Mouse (Mus musculus) embryonic facial prominence, embryonic 12.5 days (tissue): ENCODE results near the gene Fem1b. TPM values are rescaled to one million over a fixed set of nuclear protein-coding genes. Genes with fewer than 3 reads are reported as not detected.
"Not testable (repeated sequence)": the region's sequence is repeated elsewhere in the genome, so short reads cannot be mapped to it uniquely, and the experiment has no call there.

ENCODE experiments used
- ATAC-seq: fragments of 200-750 bp; cut with Nextera tagmentation; 2 replicates; pipeline ENCODE4 v1.8.0; 2017; ENCODE audit not compliant: insufficient number of reproducible peaks, insufficient read depth, low FRiP score, low TSS enrichment
- H3K27ac ChIP-seq: fragments of 300-500 bp; sonication (generic); 2 replicates; pipeline ENCODE4 v1.5.1; 2016; ENCODE audit warnings: mild to moderate bottlenecking
- H3K27me3 ChIP-seq: fragments of 300-500 bp; sonication (generic); 2 replicates; pipeline ENCODE4 v1.6.1; 2016; ENCODE audit warnings: mild to moderate bottlenecking, moderate library complexity
- H3K36me3 ChIP-seq: fragments of 300-500 bp; sonication (generic); 2 replicates; pipeline ENCODE4 v1.6.1; 2016; ENCODE audit warnings: mild to moderate bottlenecking
- H3K4me1 ChIP-seq: fragments of 300-500 bp; sonication (generic); 2 replicates; pipeline ENCODE4 v1.6.1; 2016
- H3K4me2 ChIP-seq: fragments of 300-500 bp; sonication (generic); replicated peaks from 2 replicates; pipeline ENCODE4 v1.6.1; 2016; ENCODE audit warnings: mild to moderate bottlenecking, moderate library complexity
- H3K4me3 ChIP-seq: fragments of 300-500 bp; sonication (generic); 2 replicates; pipeline ENCODE4 v1.5.1; 2016; ENCODE audit warnings: mild to moderate bottlenecking
- H3K9ac ChIP-seq: fragments of 300-500 bp; sonication (generic); 2 replicates; pipeline ENCODE4 v1.6.1; 2016; ENCODE audit warnings: mild to moderate bottlenecking, moderate library complexity
- H3K9me3 ChIP-seq: fragments of 300-500 bp; sonication (generic); 2 replicates; pipeline ENCODE4 v1.6.1; 2016; ENCODE audit warnings: mild to moderate bottlenecking, moderate library complexity
- WGBS: fragments of 180-500 bp; shearing (Covaris S2); methylation state at CpG from one replicate; pipeline ENCODE4 v1.1.7; 2016; 5-methylcytosine and 5-hydroxymethylcytosine counted together
- polyA plus RNA-seq: library from polyadenylated mRNA; unstranded; fragments of >200 nt; fragmentation: Nextera tagmentation; extraction: Ambion mirVana; gene quantifications from 2 replicates; pipeline ENCODE4 v1.2.1, GENCODE M21; 2016

Gene Fem1b
- polyA plus RNA-seq, result 28.4 and 30.6 TPM in 2 replicates

GRCm38 (mm10) chr9:62811516-62812121, at the start of gene Fem1b:
Gene Fem1b (minus strand): TSS chr9:62811934.
- no peaks in the 10 kb centered on the region for H3K9me3 ChIP-seq
- peak within 1 kb of the TSS; percentile 94 for H3K4me2 ChIP-seq
- H3K4me1 ChIP-seq, result peaks cover 16% of the 10 kb centered on the region
- peak within 1 kb of the TSS; percentile 96 for H3K27ac ChIP-seq
- peak within 1 kb of the TSS; percentile 99 for H3K4me3 ChIP-seq
- H3K36me3 ChIP-seq, result no peaks in the 10 kb centered on the region
- H3K27me3 ChIP-seq, result no peaks in the 10 kb centered on the region
- WGBS, result under 1% methylated on average over 63 of the region's 68 CpGs
- peak; percentile 91 for ATAC-seq
- peak within 1 kb of the TSS; percentile 95 for H3K9ac ChIP-seq

DNA sequence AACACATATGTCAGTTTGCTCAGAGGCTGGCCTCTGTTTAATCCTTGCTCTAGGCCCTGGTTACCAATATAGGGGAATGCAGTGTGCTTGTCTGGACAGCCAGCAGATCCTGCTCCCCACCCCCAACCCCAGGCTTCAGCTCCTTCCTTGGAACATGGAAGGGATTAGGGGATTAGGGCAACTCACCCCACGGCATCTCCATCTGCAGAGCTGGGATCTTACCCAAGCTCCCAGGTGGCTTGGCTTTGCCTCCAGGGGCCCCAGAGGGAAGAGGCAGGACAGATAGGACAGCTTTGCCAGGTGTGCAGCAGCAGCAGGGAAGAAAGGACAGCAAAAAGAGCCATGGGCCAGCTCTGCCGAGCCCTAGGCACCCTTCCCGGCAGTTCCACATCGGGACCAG, 49.1 kb upstream of the Fem1b start:
- Histone ChIP-seq H3K4me2 (no peak overlapping the region), H3K27ac (no peak overlapping the region), H3K9me3 (no peaks in the 10 kb centered on the region), H3K36me3 (no peaks in the 10 kb centered on the region), H3K9ac (no peak overlapping the region), H3K27me3 (no peaks in the 10 kb centered on the region), H3K4me1 (peaks cover 22% of the 10 kb centered on the region), H3K4me3 (no peak overlapping the region)
- ATAC-seq, result no peak
- 48% methylated on average over 4 of the region's 4 CpGs for WGBS

GRCm38 (mm10) chr9:62860102-62860501, 48.4 kb upstream of the Fem1b start:
- not testable (repeated sequence) for H3K9me3 ChIP-seq, H3K36me3 ChIP-seq, H3K4me2 ChIP-seq, ATAC-seq, H3K27ac ChIP-seq, H3K27me3 ChIP-seq, H3K9ac ChIP-seq, H3K4me3 ChIP-seq
- WGBS, result 59% methylated on average over 7 of the region's 7 CpGs
- H3K4me1 ChIP-seq, result peaks cover 22% of the 10 kb centered on the region

- 40% methylated on average over 8 of the region's 8 CpGs for WGBS
- Histone ChIP-seq H3K36me3 (no peaks in the 10 kb centered on the region), H3K9me3 (no peaks in the 10 kb centered on the region), H3K4me1 (peaks cover 28% of the 10 kb centered on the region), H3K4me3 (no peak overlapping the region), H3K9ac (no peak overlapping the region), H3K27me3 (no peaks in the 10 kb centered on the region), H3K4me2 (peak overlapping the region; percentile 30), H3K27ac (peak overlapping the region; percentile 71; the same call in 1 of the 2 replicates)
- no peak for ATAC-seq
These were observed 46.7 kb upstream of the Fem1b start for GRCm38 (mm10) chr9:62858266-62859019.

DNA sequence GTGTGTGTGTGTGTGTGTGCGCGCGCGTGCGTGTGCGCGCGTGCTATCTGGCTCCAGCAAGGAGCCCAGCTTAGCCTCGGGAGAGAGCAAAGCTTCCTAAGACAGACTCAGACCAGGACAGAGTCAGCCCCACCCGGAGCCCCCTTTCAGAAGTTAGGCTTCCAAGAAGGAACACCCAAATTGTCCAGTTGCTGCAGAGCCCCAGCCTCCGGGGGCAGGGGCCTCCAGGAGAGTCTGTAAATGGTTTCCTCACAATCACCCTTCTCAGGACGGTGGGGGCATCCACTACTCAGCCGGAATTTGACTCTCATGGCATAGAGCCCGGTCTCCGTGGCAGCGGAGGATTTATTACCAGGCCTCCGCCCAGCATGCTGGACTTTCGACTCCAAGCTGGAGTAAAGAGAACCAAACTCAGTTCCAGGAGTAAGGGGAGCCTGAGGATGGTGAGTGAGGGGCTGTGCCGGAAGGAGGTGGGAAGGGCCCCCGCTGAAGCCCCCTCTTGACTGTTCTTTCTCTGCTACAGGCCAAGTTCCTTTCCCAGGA, 46.1 kb upstream of the Fem1b start, which contains the start of gene Calml4:
TSS of gene Calml4 (plus strand) at position 362 of the 543 bp plus-strand sequence.
- ATAC-seq, result 0 out of 2 replicates have a peak, but pooled peaks have one; percentile 54
- Histone ChIP-seq H3K4me3 (no peak within 1 kb of the TSS), H3K9me3 (no peaks in the 10 kb centered on the region), H3K9ac (no peak within 1 kb of the TSS), H3K4me1 (peaks cover 28% of the 10 kb centered on the region), H3K27me3 (no peaks in the 10 kb centered on the region), H3K36me3 (no peaks in the 10 kb centered on the region), H3K27ac (peak within 1 kb of the TSS; percentile 71; the same call in 1 of the 2 replicates), H3K4me2 (peak within 1 kb of the TSS; percentile 30)
- WGBS, result 52% methylated on average over 20 of the region's 20 CpGs

GRCm38 (mm10) chr9:62857216-62857615, 45.5 kb upstream of the Fem1b start:
- H3K36me3 ChIP-seq, result no peaks in the 10 kb centered on the region
- ATAC-seq, result no peak
- peaks cover 28% of the 10 kb centered on the region for H3K4me1 ChIP-seq
- no peak overlapping the region for H3K9ac ChIP-seq
- H3K27ac ChIP-seq, result 0 out of 2 replicates have a peak overlapping the region, but pooled peaks have one; percentile 71
- H3K9me3 ChIP-seq, result no peaks in the 10 kb centered on the region
- H3K4me2 ChIP-seq, result peak overlapping the region; percentile 30; the same call in 1 of the 2 replicates
- WGBS, result 84% methylated on average over 9 of the region's 9 CpGs
- H3K4me3 ChIP-seq, result no peak overlapping the region
- H3K27me3 ChIP-seq, result no peaks in the 10 kb centered on the region

GRCm38 (mm10) chr9:62854483-62854882, 42.7 kb upstream of the Fem1b start:
- no peak for ATAC-seq
- 0 out of 2 replicates have a peak, but pooled peaks cover 3% of the 10 kb centered on the region for H3K36me3 ChIP-seq
- H3K4me1 ChIP-seq, result peaks cover 28% of the 10 kb centered on the region
- no peaks in the 10 kb centered on the region for H3K9me3 ChIP-seq
- WGBS, result 53% methylated on average over 4 of the region's 4 CpGs
- H3K4me3 ChIP-seq, result no peak overlapping the region
- H3K27ac ChIP-seq, result no peak overlapping the region
- H3K9ac ChIP-seq, result no peak overlapping the region
- H3K27me3 ChIP-seq, result no peaks in the 10 kb centered on the region
- no peak overlapping the region for H3K4me2 ChIP-seq

GRCm38 (mm10) chr9:62851571-62851970, 39.8 kb upstream of the Fem1b start:
- H3K4me3 ChIP-seq, result no peak overlapping the region
- no peaks in the 10 kb centered on the region for H3K9me3 ChIP-seq
- 0 out of 2 replicates have a peak, but pooled peaks cover 7% of the 10 kb centered on the region for H3K36me3 ChIP-seq
- 82% methylated on average over 2 of the region's 2 CpGs for WGBS
- no peak overlapping the region for H3K9ac ChIP-seq
- H3K4me1 ChIP-seq, result peaks cover 6% of the 10 kb centered on the region
- no peak for ATAC-seq
- no peak overlapping the region for H3K4me2 ChIP-seq
- no peaks in the 10 kb centered on the region for H3K27me3 ChIP-seq
- H3K27ac ChIP-seq, result no peak overlapping the region

DNA sequence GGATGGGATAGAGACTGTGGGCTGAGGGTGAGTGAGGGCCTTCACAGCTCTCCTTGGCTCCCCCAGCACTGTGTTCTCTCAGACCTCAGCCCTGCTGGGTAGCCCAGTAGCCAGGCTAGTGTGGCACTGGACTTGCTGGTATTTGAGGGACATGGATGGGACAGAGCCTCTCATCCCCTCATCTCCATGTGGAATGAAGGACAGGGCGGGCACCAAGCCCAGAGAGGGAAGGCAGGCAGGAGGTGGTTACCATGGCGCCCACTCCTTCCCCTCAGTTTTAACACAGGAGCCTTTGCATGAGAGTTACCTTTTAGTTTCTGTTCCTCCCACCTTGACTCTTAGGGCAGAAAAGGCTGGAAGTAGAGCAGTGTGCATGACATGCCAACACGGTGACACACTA, 36.9 kb upstream of the Fem1b start:
- WGBS, result 86% methylated on average over 3 of the region's 3 CpGs
- no peaks in the 10 kb centered on the region for H3K27me3 ChIP-seq
- no peak for ATAC-seq
- H3K9me3 ChIP-seq, result no peaks in the 10 kb centered on the region
- no peak overlapping the region for H3K4me3 ChIP-seq
- no peaks in the 10 kb centered on the region for H3K4me1 ChIP-seq
- H3K27ac ChIP-seq, result no peak overlapping the region
- H3K36me3 ChIP-seq, result 0 out of 2 replicates have a peak, but pooled peaks cover 7% of the 10 kb centered on the region
- no peak overlapping the region for H3K9ac ChIP-seq
- no peak overlapping the region for H3K4me2 ChIP-seq

- Histone ChIP-seq H3K9ac (no peak overlapping the region), H3K4me3 (no peak overlapping the region), H3K4me2 (no peak overlapping the region), H3K36me3 (0 out of 2 replicates have a peak, but pooled peaks cover 7% of the 10 kb centered on the region), H3K27ac (no peak overlapping the region), H3K4me1 (no peaks in the 10 kb centered on the region), H3K9me3 (no peaks in the 10 kb centered on the region), H3K27me3 (no peaks in the 10 kb centered on the region)
- WGBS, result 1% methylated on average over 3 of the region's 3 CpGs
- no peak for ATAC-seq
These were observed 36.0 kb upstream of the Fem1b start for GRCm38 (mm10) chr9:62847694-62848093.

GRCm38 (mm10) chr9:62844461-62844860, 32.7 kb upstream of the Fem1b start:
- ATAC-seq, result no peak
- Histone ChIP-seq H3K4me2 (no peak overlapping the region), H3K4me1 (peaks cover 5% of the 10 kb centered on the region; the same call in 1 of the 2 replicates), H3K27ac (no peak overlapping the region), H3K9ac (no peak overlapping the region), H3K36me3 (0 out of 2 replicates have a peak, but pooled peaks cover 4% of the 10 kb centered on the region), H3K9me3 (no peaks in the 10 kb centered on the region), H3K4me3 (no peak overlapping the region), H3K27me3 (no peaks in the 10 kb centered on the region)
- 92% methylated on average over 5 of the region's 5 CpGs for WGBS
